Mouse (Mus musculus) skeletal muscle tissue, adult 2 months (tissue): ENCODE data around the gene Rras.

Experiments
- DNase-seq: peaks from one replicate; pipeline ENCODE4 v3.0.0-alpha.2; 2012; ENCODE audit warnings: low read depth, low spot score

Gene Rras

GRCm38 (mm10) chr7:45025601-45026220 is 8.0 kb downstream of the Rras start:
- DNase-seq = no peak

GRCm38 (mm10) chr7:45026256-45026655 is 8.5 kb downstream of the Rras start:
- DNase-seq = no peak

GRCm38 (mm10) chr7:45027761-45028160 is 10.0 kb downstream of the Rras start:
- DNase-seq = no peak

- no peak for DNase-seq
Measured at GRCm38 (mm10) chr7:45028351-45028750, 10.6 kb downstream of the Rras start.

- DNase-seq = no peak
Measured at GRCm38 (mm10) chr7:45029995-45030394, 12.2 kb downstream of the Rras start.

GRCm38 (mm10) chr7:45030857-45031256 is 13.1 kb downstream of the Rras start:
- no peak for DNase-seq

GRCm38 (mm10) chr7:45033722-45034359 is 16.1 kb downstream of the Rras start:
- DNase-seq = no peak

- no peak for DNase-seq
Measured at GRCm38 (mm10) chr7:45035631-45036030, 17.9 kb downstream of the Rras start.

- no peak for DNase-seq
Measured at GRCm38 (mm10) chr7:45036702-45037101, 18.9 kb downstream of the Rras start.

GRCm38 (mm10) chr7:45037720-45038361 is 20.1 kb downstream of the Rras start:
- no peak for DNase-seq

GRCm38 (mm10) chr7:45038411-45038810 is 20.6 kb downstream of the Rras start:
- DNase-seq = no peak

GRCm38 (mm10) chr7:45040851-45041250 is 23.1 kb downstream of the Rras start:
- peak; percentile 72 for DNase-seq

- DNase-seq = no peak
Measured at GRCm38 (mm10) chr7:45043307-45043706, 25.5 kb downstream of the Rras start.

GRCm38 (mm10) chr7:45045741-45046140 is 28.0 kb downstream of the Rras start:
- no peak for DNase-seq

- DNase-seq = no peak
Measured at GRCm38 (mm10) chr7:45046853-45047350, 29.1 kb downstream of the Rras start.

GRCm38 (mm10) chr7:45047491-45047890 is 29.7 kb downstream of the Rras start:
- DNase-seq = no peak

GRCm38 (mm10) chr7:45048001-45048890 is 30.5 kb downstream of the Rras start:
- no peak for DNase-seq

GRCm38 (mm10) chr7:45048923-45049657 is 31.3 kb downstream of the Rras start:
- no peak for DNase-seq

- DNase-seq = peak; percentile 80
Measured at GRCm38 (mm10) chr7:45050945-45051600, 33.3 kb downstream of the Rras start.

- DNase-seq = no peak
Measured at GRCm38 (mm10) chr7:45051601-45051974, 33.8 kb downstream of the Rras start.
